Mouse (Mus musculus) midbrain, embryonic 16.5 days (tissue): Measurements from ENCODE around the gene Cxcl1. TPM values are rescaled to one million over a fixed set of nuclear protein-coding genes. Genes with fewer than 3 reads are reported as not detected.

ENCODE experiments used
- ATAC-seq: fragments of 200-750 bp; cut with Nextera tagmentation; 2 replicates; pipeline ENCODE4 v1.8.0; 2017; ENCODE audit warnings: moderate TSS enrichment
- H3K27ac ChIP-seq: fragments of 300-500 bp; sonication (generic); 2 replicates; pipeline ENCODE4 v1.5.1; 2014; ENCODE audit warnings: mild to moderate bottlenecking, low read length, mixed read lengths
- H3K27me3 ChIP-seq: fragments of 300-500 bp; sonication (generic); 2 replicates; pipeline ENCODE4 v1.6.1; 2014; ENCODE audit warnings: low read depth, low read length, mixed read lengths; ENCODE audit not compliant: control insufficient read depth, insufficient read depth
- H3K36me3 ChIP-seq: fragments of 300-500 bp; sonication (generic); 2 replicates; pipeline ENCODE4 v1.6.1; 2014; ENCODE audit warnings: mild to moderate bottlenecking, low read length, moderate library complexity, mixed read lengths; ENCODE audit not compliant: control insufficient read depth, insufficient read depth
- H3K4me1 ChIP-seq: fragments of 300-500 bp; sonication (generic); 2 replicates; pipeline ENCODE4 v1.6.1; 2014; ENCODE audit warnings: mild to moderate bottlenecking, low read length, mixed read lengths; ENCODE audit not compliant: control insufficient read depth, insufficient read depth
- H3K4me2 ChIP-seq: fragments of 300-500 bp; sonication (generic); 2 replicates; pipeline ENCODE4 v1.6.1; 2014; ENCODE audit warnings: mild to moderate bottlenecking, low read length, mixed read lengths
- H3K4me3 ChIP-seq: fragments of 300-500 bp; sonication (generic); 2 replicates; pipeline ENCODE4 v1.5.1; 2014; ENCODE audit warnings: low read depth, mild to moderate bottlenecking, low read length, moderate library complexity, mixed read lengths
- H3K9ac ChIP-seq: fragments of 300-500 bp; sonication (generic); 2 replicates; pipeline ENCODE4 v1.6.1; 2014; ENCODE audit warnings: low read depth, low read length, mixed read lengths
- H3K9me3 ChIP-seq: fragments of 300-500 bp; sonication (generic); replicated peaks from 2 replicates; pipeline ENCODE4 v1.6.1; 2014; ENCODE audit warnings: mild to moderate bottlenecking, low read length, mixed read lengths; ENCODE audit not compliant: control insufficient read depth, poor library complexity, severe bottlenecking
- WGBS: fragments of 180-500 bp; shearing (Covaris S2); extraction: QIAGEN DNeasy Blood & Tissue Kit; methylation state at CpG from one replicate; pipeline ENCODE4 v1.1.7; 2014; 5-methylcytosine and 5-hydroxymethylcytosine counted together
- polyA plus RNA-seq: library from polyadenylated mRNA; unstranded; fragments of >200 nt; fragmentation: Nextera tagmentation; extraction: Ambion mirVana; gene quantifications from 2 replicates; pipeline ENCODE4 v1.2.1, GENCODE M21; 2015

Cxcl1 gene
- polyA plus RNA-seq, 1 experiment from 2014 or later = not detected

DNA sequence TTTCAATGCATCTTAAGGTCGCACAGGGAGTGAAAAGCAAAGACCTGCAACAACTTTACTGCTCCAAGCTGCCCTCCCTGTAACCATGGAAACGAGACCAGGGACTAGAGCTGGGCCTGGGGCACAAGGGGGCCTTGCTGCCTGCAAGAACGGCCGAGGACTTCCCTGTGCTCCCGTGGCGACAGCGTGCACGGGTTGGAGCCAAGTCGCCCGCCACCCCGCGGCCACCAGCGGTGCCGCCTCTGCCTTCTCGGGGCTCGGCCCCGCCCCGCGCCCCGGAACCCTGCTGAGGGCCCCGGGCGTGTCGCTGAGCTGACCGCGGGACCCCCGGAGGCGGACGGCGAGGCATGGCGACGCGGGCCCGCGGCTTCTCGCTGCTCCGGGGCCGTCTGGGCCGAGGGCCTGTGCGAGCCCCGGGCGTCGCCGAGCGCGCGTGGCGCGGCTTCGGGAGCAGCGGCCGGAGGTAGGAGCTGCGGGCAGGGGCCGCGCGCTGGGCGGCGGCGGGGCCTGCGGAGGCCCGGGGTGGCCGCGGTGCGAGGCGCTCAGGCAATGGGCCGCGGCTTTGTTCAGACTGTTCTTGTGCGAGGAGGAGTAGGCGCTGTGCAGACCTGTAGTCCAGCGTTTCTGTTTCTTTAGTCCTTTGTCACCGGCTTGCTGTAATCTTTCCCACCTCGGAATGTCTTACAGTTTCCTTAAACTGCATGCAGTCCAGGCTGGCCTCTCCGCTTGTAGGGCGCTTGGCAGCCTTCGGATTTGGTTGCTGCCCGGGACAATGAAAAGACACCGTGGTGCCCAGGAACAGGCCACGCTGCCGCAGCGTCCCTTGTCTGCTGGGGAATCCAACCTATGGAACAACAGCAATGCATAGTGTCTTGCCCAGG, 40.2 kb downstream of the Cxcl1 start, which contains the start of gene Mthfd2l:
TSS of gene Mthfd2l (plus strand) at position 147 of the 881 bp plus-strand sequence.
- peak; percentile 98 for ATAC-seq
- H3K27me3 ChIP-seq = no peaks in the 10 kb centered on the region
- H3K4me2 ChIP-seq = peak within 1 kb of the TSS; percentile 70
- H3K9ac ChIP-seq = peak within 1 kb of the TSS; percentile 98
- peaks cover 6% of the 10 kb centered on the region; the same call in 1 of the 2 replicates for H3K36me3 ChIP-seq
- peak within 1 kb of the TSS; percentile 84 for H3K4me3 ChIP-seq
- H3K4me1 ChIP-seq = peaks cover 18% of the 10 kb centered on the region
- H3K9me3 ChIP-seq = no peaks in the 10 kb centered on the region
- H3K27ac ChIP-seq = peak within 1 kb of the TSS; percentile 99
- WGBS = under 1% methylated on average over 74 of the region's 79 CpGs

DNA sequence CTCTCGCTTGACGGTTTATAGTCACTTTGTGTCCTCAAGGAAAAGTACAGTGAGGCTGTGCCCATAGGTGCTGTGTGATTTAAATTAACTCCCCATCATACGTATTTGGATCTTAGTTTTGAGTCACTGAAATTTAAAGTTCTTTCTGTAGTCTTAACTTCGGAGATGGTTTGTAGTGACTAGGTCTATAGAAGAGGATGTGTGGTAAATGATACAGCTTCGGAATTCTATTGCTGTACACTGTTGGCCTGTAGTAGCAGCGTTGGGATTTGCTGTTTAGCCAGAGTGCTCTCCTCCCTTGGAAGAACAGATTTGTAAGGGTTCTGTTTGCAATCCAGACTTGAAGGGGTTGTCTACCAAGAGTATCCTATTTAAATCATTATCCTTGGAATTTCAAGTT, 40.9 kb downstream of the Cxcl1 start:
- peak overlapping the region; percentile 84 for H3K4me3 ChIP-seq
- no peaks in the 10 kb centered on the region for H3K27me3 ChIP-seq
- WGBS = 1% methylated on average over 6 of the region's 6 CpGs
- H3K9me3 ChIP-seq = no peaks in the 10 kb centered on the region
- H3K36me3 ChIP-seq = peaks cover 6% of the 10 kb centered on the region; the same call in 1 of the 2 replicates
- peak; percentile 55 for ATAC-seq
- H3K4me1 ChIP-seq = peaks cover 18% of the 10 kb centered on the region
- H3K27ac ChIP-seq = peak overlapping the region; percentile 99
- H3K9ac ChIP-seq = peak overlapping the region; percentile 98
- H3K4me2 ChIP-seq = peak overlapping the region; percentile 70

DNA sequence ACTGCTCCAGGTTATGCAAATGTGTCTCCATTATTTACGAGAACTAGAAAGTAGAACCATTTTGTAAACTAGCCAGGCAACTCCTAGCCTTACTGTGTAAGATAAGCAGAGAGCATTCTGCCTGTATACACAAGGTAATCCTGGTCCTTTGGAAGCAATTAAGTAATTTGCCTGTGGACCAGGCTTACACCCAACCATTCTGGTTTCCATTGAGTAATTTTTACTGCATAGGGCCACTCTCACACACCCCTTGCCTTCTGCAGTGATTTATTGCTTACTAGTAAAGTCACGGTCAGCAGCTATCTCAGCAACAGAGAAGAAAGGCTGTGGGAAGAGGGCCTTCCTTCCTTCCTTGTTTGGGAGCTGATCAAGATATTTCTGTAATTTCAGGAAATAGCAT, 45.7 kb downstream of the Cxcl1 start:
- Histone ChIP-seq H3K27me3 (no peaks in the 10 kb centered on the region), H3K4me1 (peaks cover 13% of the 10 kb centered on the region), H3K9ac (no peak overlapping the region), H3K4me2 (no peak overlapping the region), H3K9me3 (no peaks in the 10 kb centered on the region), H3K27ac (no peak overlapping the region), H3K36me3 (peaks cover 6% of the 10 kb centered on the region; the same call in 1 of the 2 replicates), H3K4me3 (no peak overlapping the region)
- ATAC-seq = no peak
- WGBS = 87% methylated on average over 2 of the region's 2 CpGs

Other genes with a start within 250 kb of the Cxcl1 start
- gene Cxcl5, start 131.9 kb upstream of the Cxcl1 start, polyA plus RNA-seq = 0.27 and 0.35 TPM in 2 replicates
- gene Ppbp, start 122.7 kb upstream of the Cxcl1 start, polyA plus RNA-seq = 0.78 and 1.0 TPM in 2 replicates
- gene Pf4, start 118.8 kb upstream of the Cxcl1 start, polyA plus RNA-seq = 32.5 and 34.8 TPM in 2 replicates
- 0.35 TPM in 1 of 2 replicates, not detected in the other for gene Cxcl3, start 105.1 kb upstream of the Cxcl1 start, polyA plus RNA-seq
- not detected in 2 replicates for gene Cxcl15, start 96.7 kb upstream of the Cxcl1 start, polyA plus RNA-seq
- 0.11 TPM in 1 of 2 replicates, not detected in the other for gene Cxcl2, start 12.6 kb downstream of the Cxcl1 start, polyA plus RNA-seq
- 59.8 and 62.4 TPM in 2 replicates for gene Mthfd2l, start 39.9 kb downstream of the Cxcl1 start, polyA plus RNA-seq
- gene Epgn, start 136.2 kb downstream of the Cxcl1 start, polyA plus RNA-seq = 0.15 TPM in 1 of 2 replicates, not detected in the other
- gene Ereg, start 183.4 kb downstream of the Cxcl1 start, polyA plus RNA-seq = not detected in 2 replicates
- 0.30 TPM in 1 of 2 replicates, not detected in the other for gene Areg, start 248.4 kb downstream of the Cxcl1 start, polyA plus RNA-seq